ENCODE assay signal across 9 mouse cellular contexts in the genomic region with DNA sequence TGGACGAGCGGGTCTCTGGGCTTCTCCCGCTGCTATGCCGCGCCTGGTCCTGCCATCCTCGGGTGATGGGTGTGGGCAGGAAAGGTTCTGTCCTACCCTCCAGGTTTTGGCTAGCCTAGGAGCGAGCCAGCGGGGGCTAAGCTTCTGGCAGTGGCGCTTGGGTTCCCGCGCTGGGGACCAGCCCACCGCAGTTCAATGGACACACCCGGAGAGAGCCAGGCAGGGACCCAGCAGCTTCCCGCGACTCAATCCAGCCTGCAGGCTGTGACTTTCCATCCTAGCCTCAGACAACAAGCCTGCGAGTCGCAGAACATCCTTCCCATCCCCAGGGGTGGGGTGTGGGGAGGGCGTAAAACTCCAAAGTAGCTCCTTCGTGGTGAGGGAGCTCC. TPM values are rescaled to one million over a fixed set of nuclear protein-coding genes. Genes with fewer than 3 reads are reported as not detected.
A peak's percentile ranks its signal among the peaks of the same experiment; 100 is the strongest.
DNase-seq lines count a peak whose midpoint lies in the region; TF ChIP-seq lines count a peak whose summit lies in the region.
"Had no signal": no experiment of that assay in that cellular context is flagged by ENCODE, and none has a peak within 500 bp of the region (broad histone marks: within the 10 kb centered on the region; RNA-seq: fewer than 3 reads in every experiment).

No protein-coding gene starts in this region.

- TF ChIP-seq POLR2A in lung, adult 2 months (IDR thresholded peaks at IDR 0.05; ENCODE audit: borderline replicate concordance, extremely low read depth, low read depth, low read length) = no peak
- TF ChIP-seq POLR2A in olfactory bulb, adult 2 months (IDR thresholded peaks at IDR 0.05; ENCODE audit: insufficient read depth, low read depth, low read length) = no peak

- DNase-seq in cerebellum, postnatal 14 days = peak; percentile 43 to 48
- no peak for DNase-seq in cerebellum, adult 11 months
- DNase-seq in adrenal gland, postnatal 25 days = peak; percentile 1
- DNase-seq in frontal cortex, postnatal 14 days (ENCODE audit: low spot score in 2 of 2) = peak; percentile 15 to 38
- DNase-seq in kidney, postnatal 14 days = peak; percentile 2
- peak; percentile 3 for DNase-seq in lung, adult 2 months
- peak; percentile 25 to 38 for DNase-seq in thymus, postnatal 36 days

- no peak for TF ChIP-seq CTCF in lung, adult 2 months (IDR thresholded peaks at IDR 0.05; ENCODE audit: insufficient read depth, low read length)
- TF ChIP-seq CTCF in olfactory bulb, adult 2 months (IDR thresholded peaks at IDR 0.05; ENCODE audit: insufficient read depth, low read depth, low read length) = no peak

- peak overlapping the region; percentile 36 for H3K4me3 ChIP-seq in lung, adult 2 months (replicated peaks; ENCODE audit: extremely low read depth, low read depth, low read length)
- peak overlapping the region; percentile 68 for H3K4me3 ChIP-seq in olfactory bulb, adult 2 months (ENCODE audit: insufficient read depth, low read depth, low read length)

- peak overlapping the region; percentile 74 for H3K27ac ChIP-seq in olfactory bulb, adult 2 months (ENCODE audit: insufficient read depth, low read depth, low read length)

- H3K4me1 ChIP-seq in lung, adult 2 months (ENCODE audit: control insufficient read depth, insufficient read depth, low read length) = peaks cover 9% of the 10 kb centered on the region
- H3K4me1 ChIP-seq in olfactory bulb, adult 2 months (ENCODE audit: control insufficient read depth, insufficient read depth, low read length) = peaks cover 20% of the 10 kb centered on the region

- WGBS in lung, adult 2 months = 1% methylated on average over 19 of the region's 19 CpGs
- WGBS in olfactory bulb, adult 2 months = 1% methylated on average over 19 of the region's 19 CpGs

RNA-seq across cellular contexts. Expression of a gene that starts 0.3 kb away (rescaled TPM):
- 0.58 and 0.62 TPM in 2 replicates for total RNA-seq in adrenal gland, postnatal 25 days (2021)
- polyA plus RNA-seq in lung, adult 2 months (2012; rRNA removed) = 1.8 and 2.5 TPM in 2 replicates
- not detected in 2 replicates for polyA plus RNA-seq in olfactory bulb, adult 2 months (2012; ENCODE audit: insufficient read depth, insufficient read length, low replicate concordance, missing spikeins)
- polyA plus RNA-seq: G1E had no signal
